8 mouse cellular contexts compared by ENCODE assay signal in the genomic region with DNA sequence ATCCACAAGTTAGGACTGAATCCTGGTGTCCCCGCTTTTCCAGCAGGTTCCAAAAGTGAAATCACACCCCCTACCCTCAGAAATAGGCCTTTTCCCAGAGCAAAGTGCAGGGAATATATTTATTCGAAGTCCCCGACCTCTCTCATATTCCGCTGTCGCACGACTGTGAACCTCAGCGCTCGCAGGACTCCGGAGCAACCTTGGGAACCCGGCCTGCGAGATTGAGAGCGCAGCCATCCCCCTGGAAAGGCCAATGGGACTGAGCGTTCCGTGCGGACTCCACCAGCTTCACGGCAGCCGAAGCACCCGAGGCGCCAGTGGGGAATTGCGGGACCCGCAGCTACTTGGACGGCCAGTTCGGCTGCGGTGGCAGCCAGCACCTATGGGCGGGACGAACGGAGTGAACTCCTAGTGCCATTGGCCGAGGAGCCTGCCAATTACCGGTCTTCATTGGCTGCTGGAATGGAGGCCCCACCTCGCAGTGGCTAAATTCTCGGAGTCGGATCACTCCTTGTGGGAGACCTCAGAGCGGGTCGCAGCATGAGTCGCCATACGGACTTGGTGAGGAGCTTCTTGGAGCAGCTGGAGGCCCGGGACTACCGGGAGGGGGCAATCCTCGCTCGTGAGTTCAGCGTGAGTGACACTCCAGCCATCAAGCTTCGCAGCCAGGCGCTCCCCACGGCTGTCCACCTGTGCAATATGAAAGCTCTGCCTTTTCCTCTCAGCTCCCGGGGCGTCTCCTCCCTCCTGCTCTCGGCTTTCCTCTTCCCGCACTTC. TPM values are rescaled to one million over a fixed set of nuclear protein-coding genes. Genes with fewer than 3 reads are reported as not detected.
DNase-seq lines count a peak whose midpoint lies in the region; ATAC-seq and TF ChIP-seq lines count a peak whose summit lies in the region.

A gene (plus strand): TSS at position 479 of the 777 bp plus-strand sequence.

- H3K27ac ChIP-seq in bone marrow macrophage, adult 2 months (ENCODE audit: insufficient read depth, low read depth, low read length): no peak within 1 kb of the TSS
- no peak within 1 kb of the TSS for H3K27ac ChIP-seq in embryonic fibroblast, embryonic 13.5 days (ENCODE audit: insufficient read depth, low read length)
- H3K27ac ChIP-seq in heart, embryonic 10.5 days: peak within 1 kb of the TSS; percentile 72
- H3K27ac ChIP-seq in kidney, embryonic 15.5 days: peak within 1 kb of the TSS; percentile 46; the same call in 1 of the 2 replicates

- peaks cover 17% of the 10 kb centered on the region for H3K4me1 ChIP-seq in bone marrow macrophage, adult 2 months (ENCODE audit: control insufficient read depth, insufficient read depth, low read length)
- H3K4me1 ChIP-seq in embryonic fibroblast, embryonic 13.5 days (ENCODE audit: control insufficient read depth, insufficient read depth, low read length): peaks cover 3% of the 10 kb centered on the region; the same call in 1 of the 2 replicates
- peaks cover 13% of the 10 kb centered on the region for H3K4me1 ChIP-seq in heart, embryonic 10.5 days
- peaks cover 15% of the 10 kb centered on the region; the same call in 1 of the 2 replicates for H3K4me1 ChIP-seq in kidney, embryonic 15.5 days

- peaks cover 55% of the 10 kb centered on the region for H3K27me3 ChIP-seq in heart, embryonic 10.5 days (ENCODE audit: insufficient read depth, poor library complexity, severe bottlenecking)
- peaks cover 45% of the 10 kb centered on the region for H3K27me3 ChIP-seq in kidney, embryonic 15.5 days

- H3K9me3 ChIP-seq in heart, embryonic 10.5 days: no peaks in the 10 kb centered on the region
- no peaks in the 10 kb centered on the region for H3K9me3 ChIP-seq in kidney, embryonic 15.5 days (replicated peaks)

- ATAC-seq in kidney, embryonic 15.5 days (replicated peaks; ENCODE audit: low FRiP score): peak; percentile 95
- ATAC-seq in monocyte, adult 5-6 weeks (replicated peaks; ENCODE audit: insufficient number of reproducible peaks, low FRiP score, low TSS enrichment, poor library complexity, severe bottlenecking): peak; percentile 79

- no peaks in the 10 kb centered on the region for H3K36me3 ChIP-seq in heart, embryonic 10.5 days
- H3K36me3 ChIP-seq in kidney, embryonic 15.5 days: no peaks in the 10 kb centered on the region

- H3K4me3 ChIP-seq in bone marrow macrophage, adult 2 months (ENCODE audit: insufficient read depth, low read length): peak within 1 kb of the TSS; percentile 66
- H3K4me3 ChIP-seq in embryonic fibroblast, embryonic 13.5 days (ENCODE audit: insufficient read depth, low read length): peak within 1 kb of the TSS; percentile 63
- H3K4me3 ChIP-seq in heart, embryonic 10.5 days: peak within 1 kb of the TSS; percentile 78
- peak within 1 kb of the TSS; percentile 54 for H3K4me3 ChIP-seq in kidney, embryonic 15.5 days (replicated peaks)

- H3K4me2 ChIP-seq in kidney, embryonic 15.5 days: peak within 1 kb of the TSS; percentile 92

- H3K9ac ChIP-seq in kidney, embryonic 15.5 days: peak within 1 kb of the TSS; percentile 56

- TF ChIP-seq POLR2A in bone marrow macrophage, adult 2 months (IDR thresholded peaks at IDR 0.05; ENCODE audit: borderline replicate concordance, low read depth, low read length): no peak
- no peak for TF ChIP-seq POLR2A in embryonic fibroblast, embryonic 13.5 days (IDR thresholded peaks at IDR 0.05; ENCODE audit: low read depth, low read length)

- under 1% methylated on average over 48 of the region's 48 CpGs for WGBS in heart, embryonic 10.5 days
- WGBS in kidney, embryonic 15.5 days: under 1% methylated on average over 48 of the region's 48 CpGs

- DNase-seq in 416B (ENCODE audit: low read depth) (peak; percentile 81), liver (peak; percentile 92)
- peak; percentile 96 for DNase-seq in heart, embryonic 10.5 days (ENCODE audit: low spot score)
- DNase-seq in spleen, postnatal 4 days (ENCODE audit: low spot score in 2 of 2): peak; percentile 89 to 96

- TF ChIP-seq CTCF in bone marrow macrophage, adult 2 months (IDR thresholded peaks at IDR 0.05; ENCODE audit: low read depth, low read length): no peak
- TF ChIP-seq CTCF in embryonic fibroblast, embryonic 13.5 days (IDR thresholded peaks at IDR 0.05; ENCODE audit: borderline replicate concordance, insufficient read depth, low read length): no peak

RNA-seq across cellular contexts. Expression of the gene that starts here (rescaled TPM):
- 145 and 150 TPM in 2 replicates for polyA plus RNA-seq in bone marrow macrophage, adult 2 months (2012; ENCODE audit: insufficient read depth, insufficient read length, missing spikeins)
- polyA plus RNA-seq in embryonic fibroblast, embryonic 13.5 days (2011; ENCODE audit: insufficient read length, low read depth, missing spikeins): 0.39 TPM in 1 of 2 replicates, not detected in the other
- polyA plus RNA-seq in heart, embryonic 10.5 days (2016; fragmentation: Nextera tagmentation; extraction: Ambion mirVana): 8.1 and 9.1 TPM in 2 replicates
- polyA plus RNA-seq in kidney, embryonic 15.5 days (2015; fragmentation: Nextera tagmentation; extraction: Ambion mirVana): 18.2 and 19.9 TPM in 2 replicates
- 254 to 418 TPM (median 327 TPM) in 3 replicates for total RNA-seq in monocyte, adult 5-6 weeks (2017)

Comparison
In these comparisons a context has a peak if more than half of its experiments do, and no peak if none do; other contexts are left out.
1. H3K27ac ChIP-seq: peak in heart, embryonic 10.5 days (single experiment) and kidney, embryonic 15.5 days (single experiment); none in bone marrow macrophage, adult 2 months (single experiment) and embryonic fibroblast, embryonic 13.5 days (single experiment).
2. Peak in every context shown above with its lines, with median percentiles within 50 percentile points of each other: DNase-seq and H3K4me3 ChIP-seq.